Mouse (Mus musculus) testis, adult 2 months (tissue): ENCODE data around the gene Plcg2. TPM values are rescaled to one million over a fixed set of nuclear protein-coding genes. Genes with fewer than 3 reads are reported as not detected.
A peak's percentile ranks its signal among the peaks of the same experiment; 100 is the strongest.

Experiments
- H3K27ac ChIP-seq: fragments of 200-500 bp; 2 replicates; pipeline ENCODE4 v1.5.1; 2012; ENCODE audit warnings: low read depth, low read length; ENCODE audit not compliant: control insufficient read depth, insufficient read depth
- H3K27me3 ChIP-seq: fragments of 200-500 bp; 2 replicates; pipeline ENCODE4 v1.6.1; 2012; ENCODE audit warnings: mild to moderate bottlenecking, low read length, moderate library complexity; ENCODE audit not compliant: control insufficient read depth, insufficient read depth
- H3K36me3 ChIP-seq: fragments of 200-500 bp; 2 replicates; pipeline ENCODE4 v1.6.1; 2012; ENCODE audit warnings: mild to moderate bottlenecking, low read length; ENCODE audit not compliant: control insufficient read depth, insufficient read depth
- H3K4me1 ChIP-seq: fragments of 200-500 bp; 2 replicates; pipeline ENCODE4 v1.6.1; 2012; ENCODE audit warnings: low read length; ENCODE audit not compliant: control insufficient read depth, insufficient read depth
- H3K4me3 ChIP-seq: fragments of 200-500 bp; 2 replicates; pipeline ENCODE4 v1.5.1; 2012; ENCODE audit warnings: low read depth, mild to moderate bottlenecking, low read length, moderate library complexity, mixed read lengths; ENCODE audit not compliant: control insufficient read depth
- CTCF ChIP-seq: fragments of 200-500 bp; IDR thresholded peaks from 2 replicates; pipeline ENCODE4 v1.5.1; 2012; ENCODE audit warnings: low read depth, mild to moderate bottlenecking, inconsistent platforms, low read length, moderate library complexity; ENCODE audit not compliant: control insufficient read depth, insufficient read depth, insufficient replicate concordance
- POLR2A ChIP-seq: fragments of 200-500 bp; IDR thresholded peaks from 2 replicates; pipeline ENCODE4 v1.6.1; 2012; ENCODE audit warnings: low read depth, mild to moderate bottlenecking, inconsistent platforms, low read length, moderate library complexity; ENCODE audit not compliant: control insufficient read depth
- polyA plus RNA-seq: library from polyadenylated mRNA; depleted of rRNA; stranded (reverse); fragments of >200 nt; gene quantifications from 2 replicates; pipeline ENCODE4 v1.2.3, GENCODE M21; 2012

The Plcg2 gene
- polyA plus RNA-seq, 1 experiment = 4.6 TPM

GRCm38 (mm10) chr8:117474944-117475343, 23.1 kb upstream of the Plcg2 start:
- Histone ChIP-seq H3K36me3 (no peaks in the 10 kb centered on the region), H3K4me3 (no peak overlapping the region), H3K27ac (no peak overlapping the region), H3K4me1 (peaks cover 11% of the 10 kb centered on the region), H3K27me3 (no peaks in the 10 kb centered on the region; the same call in 1 of the 2 replicates)
- TF ChIP-seq POLR2A (no peak), CTCF (peak; percentile 99)

GRCm38 (mm10) chr8:117475819-117476218, 22.3 kb upstream of the Plcg2 start:
- TF ChIP-seq POLR2A = no peak
- no peak for TF ChIP-seq CTCF
- Histone ChIP-seq H3K4me3 (no peak overlapping the region), H3K27me3 (no peaks in the 10 kb centered on the region), H3K27ac (no peak overlapping the region), H3K4me1 (peaks cover 2% of the 10 kb centered on the region), H3K36me3 (no peaks in the 10 kb centered on the region)

GRCm38 (mm10) chr8:117478082-117478481, 20.0 kb upstream of the Plcg2 start:
- Histone ChIP-seq H3K4me3 (no peak overlapping the region), H3K27ac (no peak overlapping the region), H3K4me1 (peaks cover 2% of the 10 kb centered on the region; the same call in 1 of the 2 replicates), H3K36me3 (no peaks in the 10 kb centered on the region), H3K27me3 (no peaks in the 10 kb centered on the region)
- no peak for TF ChIP-seq CTCF
- no peak for TF ChIP-seq POLR2A

- no peak for TF ChIP-seq CTCF
- no peak for TF ChIP-seq POLR2A
- Histone ChIP-seq H3K27ac (no peak overlapping the region), H3K27me3 (no peaks in the 10 kb centered on the region)
Measured at GRCm38 (mm10) chr8:117479996-117480395, 18.1 kb upstream of the Plcg2 start.

GRCm38 (mm10) chr8:117480516-117480915, 17.6 kb upstream of the Plcg2 start:
- no peak overlapping the region for H3K27ac ChIP-seq
- TF ChIP-seq POLR2A = no peak
- no peak for TF ChIP-seq CTCF
- no peak overlapping the region for H3K4me3 ChIP-seq

More at GRCm38 (mm10) chr8:117479996-117480395, 18.1 kb upstream of the Plcg2 start:
- no peak overlapping the region for H3K4me3 ChIP-seq
- H3K4me1 ChIP-seq = peaks cover 2% of the 10 kb centered on the region; the same call in 1 of the 2 replicates
- H3K36me3 ChIP-seq = no peaks in the 10 kb centered on the region

GRCm38 (mm10) chr8:117481830-117482229, 16.3 kb upstream of the Plcg2 start:
- TF ChIP-seq CTCF (no peak), POLR2A (no peak)
- H3K27ac ChIP-seq = no peak overlapping the region
- H3K4me1 ChIP-seq = no peaks in the 10 kb centered on the region
- H3K36me3 ChIP-seq = no peaks in the 10 kb centered on the region
- no peak overlapping the region for H3K4me3 ChIP-seq
- H3K27me3 ChIP-seq = no peaks in the 10 kb centered on the region

More at GRCm38 (mm10) chr8:117480516-117480915, 17.6 kb upstream of the Plcg2 start:
- H3K27me3 ChIP-seq = no peaks in the 10 kb centered on the region
- no peaks in the 10 kb centered on the region for H3K36me3 ChIP-seq
- peaks cover 1% of the 10 kb centered on the region; the same call in 1 of the 2 replicates for H3K4me1 ChIP-seq

- Histone ChIP-seq H3K36me3 (no peaks in the 10 kb centered on the region), H3K27ac (no peak overlapping the region), H3K27me3 (no peaks in the 10 kb centered on the region), H3K4me3 (no peak overlapping the region), H3K4me1 (no peaks in the 10 kb centered on the region)
- TF ChIP-seq CTCF = no peak
- TF ChIP-seq POLR2A = no peak
Measured at GRCm38 (mm10) chr8:117484731-117485130, 13.4 kb upstream of the Plcg2 start.
